Mouse (Mus musculus) macrophage (primary cell): Measurements from ENCODE around the gene Phyhipl. TPM values are rescaled to one million over a fixed set of nuclear protein-coding genes. Genes with fewer than 3 reads are reported as not detected.

Source experiments
- H3K27ac ChIP-seq: fragments of 350-480 bp; formaldehyde crosslinking; 2 replicates; pipeline ENCODE4 v1.9.0; 2021
- H3K36me3 ChIP-seq: fragments of 350-480 bp; formaldehyde crosslinking; 2 replicates; pipeline ENCODE4 v1.9.0; 2021; ENCODE audit errors: inconsistent target
- H3K4me3 ChIP-seq: fragments of 350-480 bp; formaldehyde crosslinking; 2 replicates; pipeline ENCODE4 v1.9.0; 2021; ENCODE audit errors: inconsistent target
- H3K79me2 ChIP-seq: fragments of 350-480 bp; formaldehyde crosslinking; 2 replicates; pipeline ENCODE4 v1.9.0; 2021; ENCODE audit errors: inconsistent target
- WGBS: methylation state at CpG from one replicate; pipeline ENCODE4 v1.1.7; 2026; ENCODE audit warnings: inconsistent platforms; ENCODE audit not compliant: missing documents; 5-methylcytosine and 5-hydroxymethylcytosine counted together
- polyA plus RNA-seq: library from polyadenylated mRNA; stranded (reverse); fragments of 250-400 nt; gene quantifications from 3 replicates; pipeline ENCODE4 v1.2.4, GENCODE M21; 2018; ENCODE audit warnings: inconsistent platforms

The Phyhipl gene
- polyA plus RNA-seq, 1 experiment from 2014 or later, result not detected

DNA sequence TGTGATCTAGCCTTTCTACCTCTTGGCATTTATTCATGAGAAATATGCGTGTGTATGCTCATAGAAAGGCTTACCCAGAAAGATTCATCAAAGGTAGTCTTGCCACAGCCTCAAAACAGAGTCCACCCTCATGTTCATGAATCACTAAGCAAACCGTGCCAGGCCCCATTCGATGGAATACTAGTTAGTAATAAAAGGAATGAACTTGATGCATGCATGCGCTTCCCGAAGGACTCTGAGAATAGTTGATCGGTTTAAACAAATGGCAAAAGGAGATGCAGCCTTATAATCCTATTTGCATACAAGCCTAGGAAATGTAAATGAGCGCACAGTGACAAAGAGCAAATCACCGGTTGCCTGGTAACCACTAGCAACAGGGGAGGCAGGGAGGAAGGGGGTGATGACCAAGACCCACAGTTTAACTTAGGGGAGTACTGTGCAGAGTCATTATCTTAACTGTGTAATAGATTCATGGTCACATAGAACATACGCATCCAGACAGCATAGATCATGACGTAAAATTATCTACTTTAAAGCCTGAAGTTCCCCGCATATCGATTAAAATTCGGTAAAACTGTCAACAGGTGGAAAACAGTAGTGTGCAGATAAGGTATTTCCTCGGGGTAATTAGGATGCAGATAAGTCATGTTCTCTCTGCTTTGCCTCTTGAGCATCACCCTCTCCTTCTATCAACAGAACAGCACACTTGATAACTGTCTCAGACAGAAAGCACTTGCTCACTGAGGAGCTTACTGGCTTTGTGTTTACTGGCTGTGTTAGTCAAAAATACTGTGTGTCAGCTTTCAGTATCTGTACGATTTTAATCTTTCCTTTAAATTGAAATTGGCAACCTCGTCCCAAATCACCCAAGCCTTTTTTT lies 3.8 kb downstream of the Phyhipl start:
- no peak overlapping the region for H3K27ac ChIP-seq
- no peaks in the 10 kb centered on the region for H3K36me3 ChIP-seq
- H3K79me2 ChIP-seq, result no peaks in the 10 kb centered on the region
- WGBS, result 68% methylated on average over 16 of the region's 16 CpGs
- no peak overlapping the region for H3K4me3 ChIP-seq

DNA sequence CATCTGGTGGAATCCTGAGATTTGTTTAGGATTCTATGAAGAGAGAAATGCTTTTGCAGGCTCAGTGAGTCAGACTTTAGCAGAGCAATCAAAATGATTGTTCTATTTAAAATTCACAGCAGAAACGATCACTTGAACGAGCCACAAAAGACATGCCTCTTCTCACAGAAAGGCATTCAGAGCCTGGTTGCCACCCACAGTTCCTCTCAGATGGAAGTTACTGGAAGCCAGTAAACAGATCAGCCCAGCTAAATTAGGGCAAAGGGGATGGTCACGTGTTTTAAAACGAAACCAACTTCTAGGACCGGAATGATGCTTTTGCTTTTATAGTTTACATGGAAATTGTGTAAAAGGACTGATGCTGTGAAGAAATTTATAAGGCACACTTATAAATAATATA lies 6.9 kb downstream of the Phyhipl start:
- Histone ChIP-seq H3K36me3 (no peaks in the 10 kb centered on the region), H3K79me2 (no peaks in the 10 kb centered on the region), H3K4me3 (no peak overlapping the region), H3K27ac (no peak overlapping the region)
- 78% methylated on average over 4 of the region's 5 CpGs for WGBS

GRCm38 (mm10) chr10:70643131-70643530 lies 12.6 kb downstream of the Phyhipl start:
- Histone ChIP-seq H3K36me3 (no peaks in the 10 kb centered on the region), H3K27ac (no peak overlapping the region), H3K79me2 (no peaks in the 10 kb centered on the region), H3K4me3 (no peak overlapping the region)
- WGBS, result 83% methylated on average over 9 of the region's 9 CpGs

- no peaks in the 10 kb centered on the region for H3K36me3 ChIP-seq
- 88% methylated on average over 11 of the region's 11 CpGs for WGBS
- H3K27ac ChIP-seq, result no peak overlapping the region
- no peaks in the 10 kb centered on the region for H3K79me2 ChIP-seq
- H3K4me3 ChIP-seq, result no peak overlapping the region
These were observed 14.7 kb downstream of the Phyhipl start for GRCm38 (mm10) chr10:70640896-70641596.

DNA sequence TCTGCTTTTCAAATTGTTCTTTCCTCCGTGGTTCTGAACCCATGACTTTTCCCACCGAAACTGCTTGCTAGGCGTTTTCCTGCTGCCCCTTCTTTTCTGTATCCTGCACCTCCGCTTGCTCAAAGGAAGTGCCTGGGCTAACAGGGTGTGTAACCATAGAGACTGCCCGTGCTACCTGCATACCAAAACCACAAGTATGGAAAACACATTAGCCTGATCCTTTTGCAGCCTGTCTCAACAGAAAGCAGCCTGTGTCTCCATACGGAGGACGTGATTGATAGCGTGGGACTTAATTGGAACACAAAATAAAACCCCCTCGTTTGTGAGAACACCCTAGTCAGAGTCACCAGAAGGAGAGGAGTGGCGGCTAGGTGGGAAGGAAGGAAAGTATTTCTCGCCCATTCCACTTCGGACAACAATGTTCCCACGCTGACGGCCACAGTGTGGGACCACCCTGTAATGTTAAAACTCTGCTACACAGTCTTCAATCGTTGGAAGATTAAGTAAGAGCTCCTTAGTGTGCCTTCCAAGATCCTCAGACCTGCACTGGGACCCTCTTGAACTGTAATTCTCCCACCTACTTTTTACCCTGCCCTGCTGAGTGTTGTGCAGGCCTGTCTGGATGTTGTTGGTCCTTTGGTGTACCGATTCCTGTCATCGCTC lies 15.6 kb downstream of the Phyhipl start:
- Histone ChIP-seq H3K79me2 (no peaks in the 10 kb centered on the region), H3K27ac (no peak overlapping the region), H3K36me3 (no peaks in the 10 kb centered on the region), H3K4me3 (no peak overlapping the region)
- WGBS, result 69% methylated on average over 17 of the region's 17 CpGs

GRCm38 (mm10) chr10:70637640-70638328 lies 18.0 kb downstream of the Phyhipl start:
- 85% methylated on average over 12 of the region's 12 CpGs for WGBS
- H3K27ac ChIP-seq, result no peak overlapping the region
- no peaks in the 10 kb centered on the region for H3K79me2 ChIP-seq
- no peaks in the 10 kb centered on the region for H3K36me3 ChIP-seq
- no peak overlapping the region for H3K4me3 ChIP-seq

DNA sequence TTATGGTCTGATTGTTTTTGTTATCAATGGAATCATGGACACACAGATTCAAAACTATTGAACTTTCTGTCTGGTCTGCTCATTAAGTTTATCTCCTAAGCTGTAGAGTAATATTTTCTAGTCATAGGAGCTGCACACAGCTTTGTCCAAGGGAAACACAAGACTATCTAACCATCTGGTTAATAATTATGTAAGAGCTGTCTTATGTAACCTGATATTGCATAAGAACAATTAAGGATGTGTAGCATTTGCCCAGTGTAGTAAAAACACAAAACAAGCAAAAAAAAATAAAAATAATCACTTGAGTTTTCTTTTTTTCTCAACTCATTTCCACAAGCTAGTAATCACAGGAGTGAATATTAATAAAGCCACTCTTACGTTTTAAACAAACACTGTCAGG lies 20.5 kb downstream of the Phyhipl start:
- H3K36me3 ChIP-seq, result no peaks in the 10 kb centered on the region
- no peak overlapping the region for H3K4me3 ChIP-seq
- no peaks in the 10 kb centered on the region for H3K79me2 ChIP-seq
- H3K27ac ChIP-seq, result no peak overlapping the region
- WGBS, result 87% methylated on average over 1 of the region's 1 CpGs

- 79% methylated on average over 1 of the region's 1 CpGs for WGBS
These were observed 24.6 kb downstream of the Phyhipl start for GRCm38 (mm10) chr10:70631142-70631541.

GRCm38 (mm10) chr10:70623461-70623860 lies 32.3 kb downstream of the Phyhipl start:
- no peaks in the 10 kb centered on the region for H3K36me3 ChIP-seq
- 85% methylated on average over 3 of the region's 3 CpGs for WGBS
- no peak overlapping the region for H3K4me3 ChIP-seq
- H3K27ac ChIP-seq, result no peak overlapping the region
- no peaks in the 10 kb centered on the region for H3K79me2 ChIP-seq

More at GRCm38 (mm10) chr10:70631142-70631541, 24.6 kb downstream of the Phyhipl start:
- H3K79me2 ChIP-seq, result no peaks in the 10 kb centered on the region
- H3K4me3 ChIP-seq, result no peak overlapping the region
- H3K36me3 ChIP-seq, result no peaks in the 10 kb centered on the region
- no peak overlapping the region for H3K27ac ChIP-seq

DNA sequence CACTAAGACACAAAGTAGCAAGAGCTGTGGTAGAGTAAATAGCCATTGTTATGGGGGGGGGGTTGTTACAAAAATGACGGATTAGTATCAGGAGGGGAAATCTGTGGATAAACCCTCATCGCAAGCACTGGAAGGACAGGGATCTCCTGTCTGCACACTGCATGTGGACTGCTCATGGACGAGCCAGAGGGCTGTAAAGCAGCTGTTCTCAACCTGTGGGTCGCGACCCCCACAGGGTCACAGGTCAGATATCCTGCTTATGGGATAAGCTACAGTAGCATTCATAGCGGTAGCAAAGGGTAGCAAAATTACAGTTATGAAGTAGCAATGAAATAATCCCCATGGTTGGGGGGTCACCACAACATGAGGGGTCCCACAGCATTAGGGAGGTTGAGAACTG lies 39.4 kb downstream of the Phyhipl start:
- no peaks in the 10 kb centered on the region for H3K36me3 ChIP-seq
- no peak overlapping the region for H3K4me3 ChIP-seq
- no peaks in the 10 kb centered on the region for H3K79me2 ChIP-seq
- H3K27ac ChIP-seq, result no peak overlapping the region
- WGBS, result 89% methylated on average over 6 of the region's 6 CpGs

DNA sequence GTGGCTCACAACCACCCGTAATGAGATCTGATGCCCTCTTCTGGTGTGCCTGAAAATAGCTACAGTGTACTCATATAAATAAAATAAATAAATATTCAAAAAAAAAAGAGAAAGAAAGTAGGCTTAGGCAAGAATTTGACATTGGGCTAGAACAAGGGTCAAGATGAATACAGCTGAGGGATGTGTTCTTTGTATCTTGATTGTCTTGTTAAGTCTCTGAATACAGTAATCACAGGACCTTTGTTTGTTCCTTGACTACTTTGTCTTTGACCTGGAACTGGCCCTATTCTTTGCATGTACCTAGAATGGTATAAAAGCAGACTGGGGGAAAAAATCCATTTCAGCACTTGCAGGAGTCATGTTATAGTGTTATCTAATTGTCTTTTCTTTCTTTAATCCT lies 44.1 kb downstream of the Phyhipl start:
- H3K79me2 ChIP-seq, result no peaks in the 10 kb centered on the region
- H3K27ac ChIP-seq, result no peak overlapping the region
- no CpG with 5 or more reads among the region's 1 CpGs for WGBS
- no peaks in the 10 kb centered on the region for H3K36me3 ChIP-seq
- H3K4me3 ChIP-seq, result no peak overlapping the region

- 4% methylated on average over 28 of the region's 28 CpGs for WGBS
- no peaks in the 10 kb centered on the region for H3K36me3 ChIP-seq
These were observed 55.9 kb downstream of the Phyhipl start for GRCm38 (mm10) chr10:70599925-70600305.

DNA sequence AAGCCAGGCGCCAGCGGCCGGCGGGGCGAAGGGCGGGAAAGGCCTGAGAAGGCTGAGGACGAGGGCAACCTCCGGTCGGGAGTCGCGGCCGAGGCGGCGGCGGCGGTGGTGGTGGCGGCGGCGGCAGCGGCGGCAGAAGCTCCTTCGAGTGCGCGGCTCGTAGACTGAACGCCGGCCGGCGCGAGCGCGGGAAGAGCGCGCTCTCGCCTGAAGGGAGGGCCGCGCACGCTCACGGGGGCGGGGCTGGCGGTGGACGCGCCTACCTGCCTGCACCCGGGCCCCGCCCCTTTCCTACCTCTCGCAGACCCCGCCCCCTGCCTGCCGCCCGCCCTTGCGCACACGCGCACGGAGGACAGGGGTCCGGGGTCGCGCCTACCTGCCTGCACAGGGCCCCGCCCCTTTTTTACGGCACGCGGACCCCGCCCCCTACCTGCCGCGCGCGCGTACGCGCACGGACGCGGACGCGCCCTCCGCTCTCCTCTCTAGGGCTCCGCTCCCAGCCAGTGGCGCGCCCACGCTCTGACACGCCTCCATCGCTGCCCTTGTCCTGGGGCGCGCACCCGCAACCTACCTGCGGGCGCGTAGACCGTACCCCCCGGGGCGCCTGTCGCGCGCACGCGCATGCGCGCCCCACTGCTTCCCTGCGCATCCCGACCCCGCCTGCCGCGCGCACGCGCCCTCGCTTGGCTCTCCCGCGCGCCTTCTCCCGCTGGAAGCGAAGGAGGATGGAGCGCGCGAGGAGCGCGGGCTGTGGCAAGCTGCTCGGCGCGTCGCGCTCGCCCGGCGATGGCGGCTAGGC lies 56.4 kb downstream of the Phyhipl start:
- 4% methylated on average over 112 of the region's 124 CpGs for WGBS
- Histone ChIP-seq H3K27ac (no peak overlapping the region), H3K36me3 (no peaks in the 10 kb centered on the region), H3K79me2 (no peaks in the 10 kb centered on the region), H3K4me3 (no peak overlapping the region)

More at GRCm38 (mm10) chr10:70599925-70600305, 55.9 kb downstream of the Phyhipl start:
- Histone ChIP-seq H3K79me2 (no peaks in the 10 kb centered on the region), H3K4me3 (no peak overlapping the region), H3K27ac (no peak overlapping the region)
